Mouse (Mus musculus): ENCODE data around the gene Slc25a12.

DNA sequence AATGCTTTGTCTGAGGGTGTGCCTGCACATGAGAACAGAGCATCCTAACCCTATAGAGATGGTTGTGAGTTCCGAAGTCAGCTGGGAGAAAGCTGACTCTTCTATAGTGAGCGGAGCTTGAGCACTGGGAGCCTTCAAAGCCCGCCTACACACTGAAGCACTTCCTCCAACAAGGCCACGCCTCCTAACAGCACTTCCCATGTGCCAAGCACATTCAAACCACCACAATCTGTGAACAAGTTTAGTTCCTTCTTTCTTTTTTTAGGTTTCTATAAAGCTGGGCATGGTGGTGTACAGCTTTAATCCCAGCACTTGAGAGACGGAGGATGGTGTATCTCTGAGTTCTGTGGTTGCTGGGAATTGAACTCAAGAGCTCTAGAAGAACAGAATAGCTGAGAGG, 9.9 kb upstream of the Slc25a12 start:
- TF ChIP-seq CTCF (IDR thresholded peaks at IDR 0.05; ENCODE audit: low read depth, low read length) (no peak), POLR2A (IDR thresholded peaks at IDR 0.05; ENCODE audit: extremely low read depth, insufficient read depth, low read length) (no peak)
